Mouse (Mus musculus) layer of hippocampus, adult 11-12 months (tissue): ENCODE results near the gene Hoxd11.

ENCODE experiments used
- DNase-seq: peaks from one replicate; pipeline ENCODE4 v3.0.0; 2022; ENCODE audit warnings: low spot score

Hoxd11 gene

GRCm38 (mm10) chr2:74681594-74682531 is 2.5 kb downstream of the Hoxd11 start:
- DNase-seq, result no peak

GRCm38 (mm10) chr2:74682796-74683195 is 3.4 kb downstream of the Hoxd11 start:
- DNase-seq, result no peak

- DNase-seq, result no peak
Observed at GRCm38 (mm10) chr2:74683471-74683951, 4.2 kb downstream of the Hoxd11 start.

- DNase-seq, result no peak
Observed at GRCm38 (mm10) chr2:74684106-74684505, 4.7 kb downstream of the Hoxd11 start.

DNA sequence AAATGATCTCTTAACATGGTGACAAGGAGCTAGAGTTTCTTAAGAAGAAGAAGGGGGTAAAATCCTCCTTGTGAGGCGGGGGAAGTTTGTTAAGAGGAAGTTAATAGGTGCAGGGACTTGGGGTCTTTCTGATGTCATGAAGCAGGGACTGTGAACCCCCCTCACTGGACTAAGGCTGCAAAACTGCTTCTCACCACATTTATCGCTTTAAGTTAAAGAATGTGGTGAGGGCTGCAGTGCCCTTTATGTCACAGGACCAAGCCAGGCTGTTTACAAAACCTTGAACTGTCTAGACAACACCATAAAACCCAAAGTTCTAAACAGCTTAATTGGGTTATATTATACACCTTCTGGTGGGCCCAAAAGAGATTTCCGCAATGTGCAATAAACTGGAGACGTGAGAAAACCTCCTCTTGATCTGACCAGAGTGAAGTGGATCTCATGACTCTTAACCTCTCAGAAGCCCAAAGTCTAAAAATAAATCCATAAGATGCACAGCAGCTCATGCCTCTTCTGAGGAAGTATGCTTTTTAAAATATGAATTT is 5.8 kb downstream of the Hoxd11 start:
- DNase-seq, result no peak

GRCm38 (mm10) chr2:74686301-74686987 is 7.1 kb downstream of the Hoxd11 start:
- peak; percentile 48 for DNase-seq

DNA sequence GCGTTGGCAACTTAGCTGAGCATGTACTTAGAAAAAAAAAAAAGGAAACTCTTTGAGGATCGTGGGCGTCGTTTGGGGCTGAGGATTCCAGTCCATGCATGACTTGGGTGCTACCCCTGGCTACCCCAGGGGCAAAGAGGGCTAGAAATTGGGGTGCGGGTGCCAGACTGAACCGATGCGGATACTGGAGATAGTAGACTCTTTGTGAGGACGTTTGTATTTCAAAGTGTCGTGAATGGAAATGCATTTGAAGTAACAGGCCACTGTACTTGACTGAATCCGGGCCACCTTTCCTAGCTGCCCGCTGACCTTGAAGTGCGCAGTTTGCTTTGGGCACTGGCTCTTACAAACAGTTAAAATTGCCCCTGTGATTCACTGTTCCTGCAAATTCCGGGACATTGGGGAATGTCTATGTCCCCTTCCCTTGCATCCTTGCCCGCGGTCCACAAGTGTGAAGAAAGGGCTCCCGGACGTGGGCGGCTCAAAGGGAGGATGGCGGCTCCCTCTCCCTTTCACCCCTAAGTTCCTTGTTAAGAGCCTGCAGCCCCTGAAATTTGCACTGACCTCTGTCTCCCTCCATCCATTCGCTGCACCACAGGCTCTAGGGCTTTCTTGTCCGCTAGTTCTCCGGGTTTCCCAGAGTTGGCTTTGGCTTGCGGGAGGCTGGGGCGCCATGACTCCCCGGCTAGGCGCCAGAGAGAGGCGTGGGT is 7.8 kb downstream of the Hoxd11 start:
- DNase-seq, result no peak

DNA sequence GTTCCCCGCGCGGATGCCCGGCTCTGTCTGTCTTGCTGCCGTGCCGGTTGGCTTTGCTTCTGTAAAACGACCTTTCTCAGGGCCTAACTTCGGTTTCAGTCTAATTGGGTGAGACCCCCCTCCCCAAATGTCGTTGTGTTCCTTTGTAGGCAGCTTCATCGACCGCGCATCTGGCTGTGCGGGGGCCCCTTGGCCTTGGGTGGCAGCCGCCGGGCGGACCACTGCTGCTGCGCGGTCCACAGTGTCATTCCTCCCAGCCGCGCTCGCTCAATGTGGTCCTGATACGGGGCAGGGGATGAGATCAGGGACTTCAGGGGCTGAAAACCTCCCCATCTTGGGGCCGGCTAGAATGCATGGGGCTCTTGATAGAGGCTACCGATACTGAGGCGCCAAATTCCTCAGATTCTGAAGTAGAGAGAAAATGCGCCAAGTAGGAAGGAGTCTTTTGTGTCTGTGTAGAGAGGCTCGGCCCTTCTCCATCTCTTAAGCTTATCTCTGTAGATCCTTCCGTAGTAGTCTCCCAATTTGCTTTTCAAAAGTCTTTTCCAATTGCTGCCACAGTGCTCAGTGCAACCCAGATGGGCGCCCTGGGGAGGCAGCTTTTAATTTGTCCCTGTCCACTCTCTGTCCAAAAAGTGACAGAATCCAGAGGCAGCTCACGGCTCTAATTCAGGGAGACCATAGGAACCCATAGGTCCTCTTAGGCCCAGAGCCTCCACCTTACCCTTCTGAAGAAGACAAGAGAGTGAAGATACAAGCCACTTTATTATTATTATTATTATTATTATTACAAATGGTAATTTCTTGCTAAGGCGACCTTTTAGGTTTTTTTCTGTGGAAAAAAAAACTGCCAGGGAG is 8.6 kb downstream of the Hoxd11 start:
- no peak for DNase-seq

DNA sequence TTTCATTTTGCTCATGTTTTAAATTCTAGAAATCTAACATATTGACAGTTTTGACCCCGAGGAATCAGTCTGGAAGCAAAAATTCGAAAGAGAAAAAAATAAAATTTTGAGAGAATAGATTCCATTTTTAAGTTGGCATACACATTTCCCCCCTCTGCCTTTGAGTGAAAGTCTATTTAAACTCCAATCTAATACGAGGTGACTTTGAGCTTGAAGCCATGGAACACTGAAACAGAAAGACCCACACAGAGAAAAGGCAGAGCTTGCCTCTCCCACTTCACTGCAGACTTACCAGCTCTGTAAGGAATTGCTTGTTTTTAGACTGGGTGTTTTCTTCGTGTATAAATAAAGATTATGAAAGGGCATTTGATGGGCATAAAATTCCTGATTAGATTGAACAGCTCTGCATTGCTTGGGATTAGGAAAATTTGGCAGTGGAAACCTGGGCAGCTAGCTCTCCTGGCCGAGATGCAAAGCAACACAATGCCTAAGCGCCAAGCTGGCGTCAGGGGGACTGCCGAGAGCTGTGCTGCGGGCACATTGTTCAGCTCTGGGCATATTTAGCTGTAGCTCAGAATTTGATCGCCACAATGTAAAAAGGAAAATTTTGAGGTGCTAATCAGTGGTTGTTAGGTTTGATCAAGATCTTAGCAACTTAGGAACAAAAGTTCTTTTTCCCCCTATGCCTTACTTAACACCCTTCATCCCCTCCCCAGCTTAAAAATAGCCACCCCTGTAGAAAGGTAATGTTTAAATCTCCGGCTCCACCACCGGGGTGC is 9.6 kb downstream of the Hoxd11 start:
- DNase-seq, result no peak

DNA sequence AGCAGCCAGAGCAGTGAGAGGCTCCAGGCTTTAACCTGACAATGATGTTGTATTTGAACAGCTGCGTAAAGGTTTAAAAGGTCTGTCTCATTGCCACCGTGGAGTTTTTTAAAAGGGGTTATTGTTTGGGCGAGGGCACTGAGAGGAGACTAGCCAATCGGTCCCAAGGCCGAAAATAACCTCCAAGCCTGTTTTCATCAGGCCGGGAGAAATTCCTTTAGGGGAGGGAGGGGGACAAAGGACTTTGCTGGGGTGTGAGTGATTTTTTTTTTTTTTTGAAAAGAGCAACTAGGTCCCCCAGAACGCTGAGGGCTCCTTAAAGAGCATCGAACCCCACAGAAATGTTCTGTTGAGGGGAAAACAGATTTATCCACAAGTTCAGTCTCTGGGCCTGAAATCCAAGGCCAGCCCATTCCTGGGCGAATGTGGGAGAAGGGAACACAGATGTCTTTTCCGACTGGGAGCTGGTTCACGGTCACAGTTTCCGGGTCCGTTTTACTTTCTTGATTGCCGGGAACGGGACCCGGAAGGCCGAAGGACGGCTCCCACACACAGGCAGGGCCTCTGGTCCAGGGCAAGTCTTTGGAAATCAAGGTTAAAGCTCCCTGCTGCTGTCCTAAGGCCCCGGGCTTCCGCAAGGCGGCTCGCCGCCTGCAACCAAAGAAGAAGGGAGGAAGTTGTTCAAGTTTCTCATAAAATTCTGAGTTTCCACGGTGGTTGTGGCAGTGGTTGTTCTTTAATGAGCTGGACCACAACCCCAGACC is 10.4 kb downstream of the Hoxd11 start:
- no peak for DNase-seq

- DNase-seq, result no peak
Observed at GRCm38 (mm10) chr2:74690338-74690716, 11.0 kb downstream of the Hoxd11 start.

DNA sequence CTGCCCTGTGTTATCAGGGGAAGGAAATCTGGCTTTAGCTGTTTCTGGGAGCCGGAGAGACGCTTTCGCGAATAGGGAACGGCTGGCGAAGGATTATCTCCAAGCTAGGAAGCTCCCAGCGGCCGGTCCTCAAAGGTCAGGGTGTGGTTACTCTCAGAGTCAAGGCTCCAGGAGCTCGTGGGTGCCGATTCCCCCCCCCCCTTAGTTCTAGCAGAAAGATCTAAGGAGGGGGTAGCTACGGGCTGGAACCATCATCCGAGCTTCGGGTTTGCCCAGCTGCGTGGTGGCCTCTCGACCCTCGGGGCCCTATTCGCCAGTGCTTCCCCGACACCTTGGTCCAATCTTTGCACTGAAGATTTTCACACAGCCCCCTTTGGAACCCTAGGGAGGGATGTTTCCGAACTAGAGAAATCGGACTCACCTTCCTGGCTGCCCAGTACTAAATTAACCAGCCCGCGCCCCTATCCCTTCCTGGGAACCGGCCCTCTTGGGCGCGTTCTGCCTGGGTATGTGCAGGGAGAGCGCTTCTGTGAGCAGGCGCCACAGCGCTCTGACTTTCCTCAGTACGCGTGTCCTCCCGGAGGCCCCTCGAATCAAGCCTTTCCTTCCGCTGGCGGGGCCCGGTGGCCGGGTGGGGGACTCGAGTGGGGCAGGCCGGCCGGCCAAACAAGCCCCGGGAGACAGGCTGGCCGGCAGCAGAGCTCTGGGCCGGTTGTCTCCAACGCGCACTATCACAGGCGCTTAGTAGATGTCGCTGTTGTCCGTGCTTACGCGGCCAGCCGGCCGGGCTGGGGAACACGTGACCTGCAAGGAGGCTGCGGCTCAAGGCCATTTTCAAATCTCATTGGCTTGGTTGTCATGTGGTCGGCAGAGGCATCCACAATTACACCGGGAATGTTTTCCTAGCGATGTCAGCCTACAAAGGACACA is 11.9 kb downstream of the Hoxd11 start, which contains the start of gene Hoxd10:
Gene Hoxd10 (plus strand): TSS at position 903 of the 930 bp plus-strand sequence.
- no peak for DNase-seq

- DNase-seq, result no peak
Observed at GRCm38 (mm10) chr2:74691995-74692807, 12.8 kb downstream of the Hoxd11 start.

- no peak for DNase-seq
Observed at GRCm38 (mm10) chr2:74692808-74693431, 13.6 kb downstream of the Hoxd11 start.

DNA sequence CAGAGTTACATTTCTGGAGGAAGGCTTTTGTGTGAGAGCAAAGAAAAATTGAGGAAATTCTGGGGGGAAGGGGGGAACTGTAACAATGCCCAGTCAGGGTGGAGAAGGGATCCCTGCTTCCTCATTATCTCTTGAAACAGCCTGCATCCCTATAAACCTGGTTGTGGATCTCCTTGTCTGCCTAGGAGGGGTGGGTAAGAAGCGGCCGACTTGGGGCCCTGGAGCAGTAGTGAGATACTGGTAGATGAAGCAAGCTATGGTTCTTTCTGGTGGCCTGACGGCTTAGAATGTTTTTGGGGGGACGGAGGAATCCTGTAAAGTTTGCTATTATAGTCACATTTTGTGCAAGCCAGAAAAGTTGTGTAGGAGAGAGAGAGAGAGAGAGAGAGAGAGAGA is 14.1 kb downstream of the Hoxd11 start:
- DNase-seq, result no peak

DNA sequence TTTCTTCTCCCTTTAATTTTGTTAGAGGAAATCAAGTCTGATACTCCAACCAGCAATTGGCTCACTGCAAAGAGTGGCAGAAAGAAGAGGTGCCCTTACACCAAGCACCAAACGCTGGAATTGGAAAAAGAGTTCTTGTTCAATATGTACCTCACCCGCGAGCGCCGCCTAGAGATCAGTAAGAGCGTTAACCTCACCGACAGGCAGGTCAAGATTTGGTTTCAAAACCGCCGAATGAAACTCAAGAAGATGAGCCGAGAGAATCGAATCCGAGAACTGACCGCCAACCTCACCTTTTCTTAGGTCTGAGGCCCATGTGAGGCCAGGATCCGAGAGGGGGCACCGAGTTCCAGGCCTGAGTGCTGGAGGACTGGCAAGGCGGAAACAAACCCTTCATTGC is 14.7 kb downstream of the Hoxd11 start:
- DNase-seq, result no peak

GRCm38 (mm10) chr2:74695383-74695782 is 16.0 kb downstream of the Hoxd11 start:
- DNase-seq, result no peak
